Mouse (Mus musculus) midbrain, embryonic 14.5 days (tissue): ENCODE results near the gene Zfyve28. TPM values are rescaled to one million over a fixed set of nuclear protein-coding genes. Genes with fewer than 3 reads are reported as not detected.
A peak's percentile ranks its signal among the peaks of the same experiment; 100 is the strongest.

Experiments
- ATAC-seq: fragments of 200-750 bp; cut with Nextera tagmentation; 2 replicates; pipeline ENCODE4 v1.8.0; 2017; ENCODE audit warnings: moderate number of reproducible peaks, moderate library complexity; ENCODE audit not compliant: low FRiP score, low TSS enrichment
- DNase-seq: peaks from one replicate; pipeline ENCODE4 v3.0.0-alpha.2; 2015
- H3K27ac ChIP-seq: fragments of 300-500 bp; sonication (generic); replicated peaks from 2 replicates; pipeline ENCODE4 v1.5.1; 2014; ENCODE audit warnings: mild to moderate bottlenecking, low read depth, low read length, moderate library complexity
- H3K27me3 ChIP-seq: fragments of 300-500 bp; sonication (generic); 2 replicates; pipeline ENCODE4 v1.6.1; 2014; ENCODE audit warnings: low read length, control low read depth, mixed read lengths; ENCODE audit not compliant: control insufficient read depth, insufficient read depth
- H3K36me3 ChIP-seq: fragments of 300-500 bp; sonication (generic); 2 replicates; pipeline ENCODE4 v1.6.1; 2014; ENCODE audit warnings: low read length, control low read depth; ENCODE audit not compliant: control insufficient read depth, insufficient read depth
- H3K4me1 ChIP-seq: fragments of 300-500 bp; sonication (generic); 2 replicates; pipeline ENCODE4 v1.6.1; 2014; ENCODE audit warnings: mild to moderate bottlenecking, antibody characterized with exemption, low read length, control low read depth; ENCODE audit not compliant: control insufficient read depth, insufficient read depth
- H3K4me2 ChIP-seq: fragments of 300-500 bp; sonication (generic); 2 replicates; pipeline ENCODE4 v1.6.1; 2014; ENCODE audit warnings: mild to moderate bottlenecking, low read length, moderate library complexity
- H3K4me3 ChIP-seq: fragments of 300-500 bp; sonication (generic); replicated peaks from 2 replicates; pipeline ENCODE4 v1.5.1; 2014; ENCODE audit warnings: low read depth, low read length
- H3K9ac ChIP-seq: fragments of 300-500 bp; sonication (generic); replicated peaks from 2 replicates; pipeline ENCODE4 v1.6.1; 2014; ENCODE audit warnings: mild to moderate bottlenecking, low read length, moderate library complexity
- H3K9me3 ChIP-seq: fragments of 300-500 bp; sonication (generic); 2 replicates; pipeline ENCODE4 v1.6.1; 2016; ENCODE audit warnings: low read length, control low read depth, mixed read lengths; ENCODE audit not compliant: control insufficient read depth
- WGBS: fragments of 180-500 bp; shearing (Covaris S2); extraction: QIAGEN DNeasy Blood & Tissue Kit; methylation state at CpG from one replicate; pipeline ENCODE4 v1.1.7; 2014; 5-methylcytosine and 5-hydroxymethylcytosine counted together
- polyA plus RNA-seq: library from polyadenylated mRNA; unstranded; fragments of >200 nt; fragmentation: Nextera tagmentation; extraction: Ambion mirVana; gene quantifications from 2 replicates; pipeline ENCODE4 v1.2.1, GENCODE M21; 2014

The Zfyve28 gene
- polyA plus RNA-seq, 1 experiment from 2014 or later = 2.8 TPM

- Histone ChIP-seq H3K4me1 (peaks cover 31% of the 10 kb centered on the region), H3K27ac (no peak overlapping the region), H3K36me3 (peaks cover 42% of the 10 kb centered on the region), H3K9me3 (no peaks in the 10 kb centered on the region), H3K4me3 (peak overlapping the region; percentile 95; the same call in 1 of the 2 replicates), H3K4me2 (peak overlapping the region; percentile 74), H3K9ac (peak overlapping the region; percentile 16; the same call in 1 of the 2 replicates), H3K27me3 (no peaks in the 10 kb centered on the region)
- ATAC-seq (no peak), DNase-seq (no peak)
- WGBS = 100% methylated on average over 1 of the region's 1 CpGs
Observed at GRCm38 (mm10) chr5:34185051-34185580, 103.1 kb downstream of the Zfyve28 start.

- Histone ChIP-seq H3K27ac (no peak overlapping the region), H3K4me3 (no peak overlapping the region), H3K4me2 (no peak overlapping the region), H3K36me3 (peaks cover 52% of the 10 kb centered on the region), H3K27me3 (no peaks in the 10 kb centered on the region), H3K9me3 (no peaks in the 10 kb centered on the region), H3K4me1 (peaks cover 31% of the 10 kb centered on the region), H3K9ac (no peak overlapping the region)
- ATAC-seq = no peak
- WGBS = 91% methylated on average over 3 of the region's 3 CpGs
- DNase-seq = no peak
Observed at GRCm38 (mm10) chr5:34183976-34184375, 104.3 kb downstream of the Zfyve28 start.

DNA sequence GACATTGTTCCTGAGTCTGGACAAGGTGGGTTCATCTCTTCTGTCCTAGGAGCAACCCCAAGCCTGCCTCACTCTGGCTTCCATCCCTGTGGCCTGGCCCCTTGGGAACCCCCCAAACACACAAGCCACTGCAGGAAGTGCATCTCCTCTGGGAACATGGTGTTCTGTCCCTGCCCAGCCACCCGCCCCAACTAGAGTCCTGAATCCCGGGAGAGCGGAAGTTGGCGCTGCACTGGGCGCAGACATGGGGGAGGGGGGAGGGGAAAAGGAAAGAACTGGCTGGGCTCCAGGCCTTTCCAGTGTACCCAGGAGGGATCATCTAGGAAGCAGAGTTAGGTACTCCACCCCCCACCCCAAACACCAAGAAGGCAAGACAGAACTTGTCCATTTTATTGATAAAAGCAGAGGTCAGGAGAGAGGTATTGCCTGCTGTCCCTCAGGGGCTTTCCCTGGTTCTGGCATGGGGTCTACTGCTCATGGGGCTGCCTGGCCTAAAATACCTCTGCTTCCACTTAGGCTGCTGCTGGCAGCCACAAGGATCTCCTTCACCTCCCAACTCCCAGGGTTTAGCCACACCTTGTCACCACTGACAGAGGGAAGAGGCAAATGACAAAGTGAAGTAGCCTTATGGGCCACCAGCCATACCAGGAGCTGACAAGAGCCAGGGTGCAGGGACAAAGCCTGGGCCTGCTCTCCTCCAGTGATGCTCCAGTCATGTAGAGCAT is 104.9 kb downstream of the Zfyve28 start:
- DNase-seq = no peak
- no peaks in the 10 kb centered on the region for H3K27me3 ChIP-seq
- WGBS = 68% methylated on average over 5 of the region's 5 CpGs
- H3K4me1 ChIP-seq = peaks cover 28% of the 10 kb centered on the region
- no peak for ATAC-seq
- H3K9me3 ChIP-seq = no peaks in the 10 kb centered on the region
- peaks cover 56% of the 10 kb centered on the region for H3K36me3 ChIP-seq
- H3K9ac ChIP-seq = no peak overlapping the region
- no peak overlapping the region for H3K4me3 ChIP-seq
- no peak overlapping the region for H3K27ac ChIP-seq
- H3K4me2 ChIP-seq = no peak overlapping the region

DNA sequence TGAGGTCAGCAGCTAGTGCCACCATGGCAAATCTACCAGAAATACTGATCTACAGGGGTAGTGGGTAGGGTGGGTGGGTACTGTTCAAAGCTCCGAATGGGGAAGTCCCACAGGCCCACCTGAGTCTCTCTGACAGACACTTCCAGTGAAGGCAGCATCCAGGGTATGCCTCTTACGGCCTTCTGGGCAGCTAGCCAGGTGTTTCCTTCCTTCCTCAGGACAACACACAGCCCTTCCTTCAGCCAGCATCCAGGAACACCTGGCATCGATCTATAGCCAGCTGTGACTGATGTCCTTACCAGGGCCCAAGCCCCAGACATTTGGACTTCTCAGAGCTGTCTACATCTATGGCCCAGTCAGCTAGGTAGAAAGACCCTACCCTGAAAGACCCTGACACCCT is 105.8 kb downstream of the Zfyve28 start:
- 79% methylated on average over 3 of the region's 3 CpGs for WGBS
- H3K9ac ChIP-seq = no peak overlapping the region
- no peaks in the 10 kb centered on the region for H3K27me3 ChIP-seq
- H3K4me3 ChIP-seq = no peak overlapping the region
- H3K36me3 ChIP-seq = peaks cover 62% of the 10 kb centered on the region
- no peaks in the 10 kb centered on the region for H3K9me3 ChIP-seq
- H3K27ac ChIP-seq = no peak overlapping the region
- H3K4me1 ChIP-seq = peaks cover 26% of the 10 kb centered on the region
- no peak for ATAC-seq
- H3K4me2 ChIP-seq = no peak overlapping the region
- no peak for DNase-seq

- ATAC-seq (no peak), DNase-seq (no peak)
- 93% methylated on average over 4 of the region's 4 CpGs for WGBS
- H3K4me3 ChIP-seq = no peak overlapping the region
- H3K9ac ChIP-seq = no peak overlapping the region
- H3K27ac ChIP-seq = no peak overlapping the region
- H3K4me2 ChIP-seq = no peak overlapping the region
- H3K4me1 ChIP-seq = no peaks in the 10 kb centered on the region
- peaks cover 90% of the 10 kb centered on the region for H3K36me3 ChIP-seq
- H3K27me3 ChIP-seq = no peaks in the 10 kb centered on the region
- H3K9me3 ChIP-seq = no peaks in the 10 kb centered on the region
Observed at GRCm38 (mm10) chr5:34177821-34178220, 110.4 kb downstream of the Zfyve28 start.

DNA sequence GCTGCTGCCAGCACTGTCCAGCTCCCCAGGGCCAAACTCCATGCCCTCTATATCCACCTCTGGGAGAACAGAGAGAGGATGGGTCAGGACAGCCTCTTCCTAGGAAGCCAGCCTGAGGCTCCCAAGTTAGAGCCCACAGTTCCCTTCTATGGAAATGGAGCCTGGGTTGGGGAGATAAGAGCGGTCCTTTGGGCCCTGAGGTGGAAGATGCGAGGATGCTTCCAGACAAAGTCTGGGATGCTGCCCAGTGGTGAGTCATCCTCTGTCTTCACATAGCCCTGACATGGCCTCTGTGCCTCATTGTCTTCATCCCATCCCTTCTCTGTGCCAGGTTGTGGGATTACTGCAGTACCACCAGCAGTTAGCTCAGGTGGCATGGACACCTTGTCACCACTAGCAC is 111.2 kb downstream of the Zfyve28 start:
- Histone ChIP-seq H3K36me3 (peaks cover 84% of the 10 kb centered on the region), H3K4me1 (no peaks in the 10 kb centered on the region), H3K27me3 (no peaks in the 10 kb centered on the region), H3K9ac (no peak overlapping the region), H3K4me2 (no peak overlapping the region), H3K4me3 (no peak overlapping the region), H3K27ac (no peak overlapping the region), H3K9me3 (no peaks in the 10 kb centered on the region)
- DNase-seq = no peak
- no peak for ATAC-seq
- WGBS = 97% methylated on average over 2 of the region's 2 CpGs

DNA sequence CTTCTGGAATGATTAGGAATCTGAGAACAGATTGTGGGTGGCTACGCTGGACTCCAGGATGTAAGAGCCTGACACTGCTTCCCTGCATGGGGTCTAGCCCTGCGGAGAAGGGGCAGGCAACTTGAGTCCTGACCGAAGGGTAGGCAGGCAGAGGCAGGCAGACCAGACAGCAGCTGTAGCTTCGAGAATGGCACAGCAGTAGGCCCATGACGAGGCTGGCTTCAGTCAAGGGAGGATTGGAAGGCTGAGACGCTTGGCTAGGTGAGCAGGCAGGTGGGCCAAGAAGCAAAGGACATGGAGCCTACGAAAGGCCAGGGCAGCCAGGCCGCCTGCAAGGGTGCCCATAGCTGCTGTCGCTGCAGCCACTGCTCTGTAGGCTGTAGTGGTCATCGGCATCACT is 111.6 kb downstream of the Zfyve28 start:
- Histone ChIP-seq H3K27me3 (no peaks in the 10 kb centered on the region), H3K4me2 (no peak overlapping the region), H3K9me3 (no peaks in the 10 kb centered on the region), H3K9ac (no peak overlapping the region), H3K4me3 (no peak overlapping the region), H3K27ac (no peak overlapping the region), H3K4me1 (no peaks in the 10 kb centered on the region), H3K36me3 (peaks cover 82% of the 10 kb centered on the region)
- DNase-seq = no peak
- 66% methylated on average over 10 of the region's 10 CpGs for WGBS
- ATAC-seq = no peak

GRCm38 (mm10) chr5:34175403-34175694 is 112.9 kb downstream of the Zfyve28 start:
- no peaks in the 10 kb centered on the region for H3K9me3 ChIP-seq
- no peak overlapping the region for H3K4me2 ChIP-seq
- H3K27me3 ChIP-seq = no peaks in the 10 kb centered on the region
- peaks cover 69% of the 10 kb centered on the region for H3K36me3 ChIP-seq
- no peak overlapping the region for H3K9ac ChIP-seq
- DNase-seq = no peak
- ATAC-seq = no peak
- H3K4me3 ChIP-seq = no peak overlapping the region
- no peak overlapping the region for H3K27ac ChIP-seq
- H3K4me1 ChIP-seq = peaks cover under 1% of the 10 kb centered on the region; the same call in 1 of the 2 replicates
- 14% methylated on average over 5 of the region's 5 CpGs for WGBS
